In genomic region chr11:114011523-114011922, GRCm38 (mm10) we compare ENCODE assay signal across 21 mouse cellular contexts. TPM values are rescaled to one million over a fixed set of nuclear protein-coding genes. Genes with fewer than 3 reads are reported as not detected.
A peak's percentile ranks its signal among the peaks of the same experiment; 100 is the strongest.
DNase-seq lines count a peak whose midpoint lies in the region; ATAC-seq and TF ChIP-seq lines count a peak whose summit lies in the region.
"Had no signal": no experiment of that assay in that cellular context is flagged by ENCODE, and none has a peak within 500 bp of the region (broad histone marks: within the 10 kb centered on the region; RNA-seq: fewer than 3 reads in every experiment).

No protein-coding gene starts in this region.

- H3K27me3 ChIP-seq in heart, embryonic 13.5 days (replicated peaks) = peaks cover 14% of the 10 kb centered on the region
- H3K27me3 ChIP-seq in lung, embryonic 14.5 days (ENCODE audit: insufficient read depth, low read length) = peaks cover 4% of the 10 kb centered on the region; the same call in 1 of the 2 replicates
- peaks cover 27% of the 10 kb centered on the region for H3K27me3 ChIP-seq in midbrain, embryonic 12.5 days
- H3K27me3 ChIP-seq in midbrain, embryonic 11.5 days (ENCODE audit: control insufficient read depth, insufficient read depth, low read length) = no peaks in the 10 kb centered on the region; the same call in 1 of the 2 replicates
- H3K27me3 ChIP-seq in hindbrain, embryonic 13.5 days = peaks cover 6% of the 10 kb centered on the region; the same call in 1 of the 2 replicates

- no peak overlapping the region for H3K4me3 ChIP-seq in heart, embryonic 13.5 days
- H3K4me3 ChIP-seq in lung, embryonic 14.5 days (ENCODE audit: low read depth, low read length) = no peak overlapping the region
- H3K4me3 ChIP-seq in midbrain, embryonic 12.5 days = no peak overlapping the region
- no peak overlapping the region for H3K4me3 ChIP-seq in midbrain, embryonic 11.5 days (ENCODE audit: low read depth, low read length)
- no peak overlapping the region for H3K4me3 ChIP-seq in hindbrain, embryonic 13.5 days
- H3K4me3 ChIP-seq: heart, embryonic 15.5 days; limb, embryonic 15.5 days had no signal

- H3K27ac ChIP-seq in heart, embryonic 13.5 days (replicated peaks) = 0 out of 2 replicates have a peak overlapping the region, but pooled peaks have one; percentile 21
- H3K27ac ChIP-seq in lung, embryonic 14.5 days (ENCODE audit: low read depth) = no peak overlapping the region
- peak overlapping the region; percentile 56 for H3K27ac ChIP-seq in midbrain, embryonic 12.5 days (replicated peaks)
- no peak overlapping the region for H3K27ac ChIP-seq in midbrain, embryonic 11.5 days (ENCODE audit: low read depth, low read length)
- peak overlapping the region; percentile 63 for H3K27ac ChIP-seq in hindbrain, embryonic 13.5 days
- H3K27ac ChIP-seq: heart, embryonic 15.5 days; limb, embryonic 15.5 days had no signal

- intact Hi-C loops in heart, postnatal 14 days (cut with DNase I) = no loop called here

- no peak for TF ChIP-seq CTCF in lung, embryonic 14.5 days (IDR thresholded peaks at IDR 0.05; ENCODE audit: low read depth)

- H3K4me1 ChIP-seq in heart, embryonic 13.5 days = peaks cover 25% of the 10 kb centered on the region
- peaks cover 6% of the 10 kb centered on the region for H3K4me1 ChIP-seq in lung, embryonic 14.5 days (ENCODE audit: insufficient read depth)
- peaks cover 31% of the 10 kb centered on the region for H3K4me1 ChIP-seq in midbrain, embryonic 12.5 days
- H3K4me1 ChIP-seq in midbrain, embryonic 11.5 days (ENCODE audit: control insufficient read depth, insufficient read depth, low read length) = peaks cover 21% of the 10 kb centered on the region
- H3K4me1 ChIP-seq in hindbrain, embryonic 13.5 days (replicated peaks) = peaks cover 61% of the 10 kb centered on the region

- H3K9ac ChIP-seq in heart, embryonic 13.5 days = no peak overlapping the region
- no peak overlapping the region for H3K9ac ChIP-seq in lung, embryonic 14.5 days
- H3K9ac ChIP-seq in midbrain, embryonic 12.5 days (replicated peaks) = no peak overlapping the region
- H3K9ac ChIP-seq in midbrain, embryonic 11.5 days (ENCODE audit: low read length) = no peak overlapping the region
- 0 out of 2 replicates have a peak overlapping the region, but pooled peaks have one; percentile 14 for H3K9ac ChIP-seq in hindbrain, embryonic 13.5 days
- H3K9ac ChIP-seq: heart, embryonic 15.5 days; limb, embryonic 15.5 days had no signal

- H3K9me3 ChIP-seq in heart, embryonic 13.5 days = no peaks in the 10 kb centered on the region
- H3K9me3 ChIP-seq in lung, embryonic 14.5 days (ENCODE audit: low read depth, low read length) = no peaks in the 10 kb centered on the region
- no peaks in the 10 kb centered on the region for H3K9me3 ChIP-seq in midbrain, embryonic 12.5 days
- no peaks in the 10 kb centered on the region for H3K9me3 ChIP-seq in midbrain, embryonic 11.5 days (ENCODE audit: control insufficient read depth, low read length)
- H3K9me3 ChIP-seq in hindbrain, embryonic 13.5 days = no peaks in the 10 kb centered on the region
- H3K9me3 ChIP-seq: heart, embryonic 15.5 days; limb, embryonic 15.5 days had no signal

- WGBS in heart, embryonic 13.5 days = 52% methylated on average over 9 of the region's 9 CpGs
- WGBS in lung, embryonic 14.5 days = 27% methylated on average over 9 of the region's 9 CpGs
- WGBS in midbrain, embryonic 12.5 days = 63% methylated on average over 9 of the region's 9 CpGs
- WGBS in midbrain, embryonic 11.5 days = 67% methylated on average over 9 of the region's 9 CpGs
- 39% methylated on average over 9 of the region's 9 CpGs for WGBS in hindbrain, embryonic 13.5 days

- ATAC-seq in heart, embryonic 13.5 days (ENCODE audit: extremely low read depth, insufficient number of reproducible peaks, low FRiP score, low TSS enrichment) = no peak
- ATAC-seq in lung, embryonic 14.5 days (ENCODE audit: insufficient read depth) = peak; percentile 64
- 0 out of 2 replicates have a peak, but pooled peaks have one; percentile 5 for ATAC-seq in midbrain, embryonic 12.5 days (ENCODE audit: low FRiP score, low read depth)
- ATAC-seq in midbrain, embryonic 11.5 days (ENCODE audit: low FRiP score) = no peak
- no peak for ATAC-seq in hindbrain, embryonic 13.5 days (ENCODE audit: low FRiP score)
- ATAC-seq: forebrain, embryonic 16.5 days had no signal

- H3K4me2 ChIP-seq in heart, embryonic 13.5 days = no peak overlapping the region
- no peak overlapping the region for H3K4me2 ChIP-seq in lung, embryonic 14.5 days
- H3K4me2 ChIP-seq in midbrain, embryonic 12.5 days (replicated peaks) = no peak overlapping the region
- no peak overlapping the region for H3K4me2 ChIP-seq in midbrain, embryonic 11.5 days
- H3K4me2 ChIP-seq in hindbrain, embryonic 13.5 days = no peak overlapping the region
- H3K4me2 ChIP-seq: heart, embryonic 15.5 days; limb, embryonic 15.5 days had no signal

- DNase-seq in heart, postnatal 14 days = no peak
- peak; percentile 62 for DNase-seq in lung, embryonic 14.5 days
- no peak for DNase-seq in lung, postnatal 36 days
- no peak for DNase-seq in midbrain, embryonic 11.5 days (ENCODE audit: low spot score, missing footprints)
- no peak for DNase-seq in frontal cortex, postnatal 25 days (ENCODE audit: low spot score in 2 of 2)
- DNase-seq: adrenal gland, postnatal 25 days; cerebellum, adult 9-10 months; gastrocnemius, postnatal 25 days; heart, adult 18-20 months; heart, postnatal 4 days; kidney, adult 2 months; kidney, postnatal 14 days; left cerebral cortex, postnatal 4 days; thymus, adult 18-20 months; thymus, postnatal 4 days had no signal

- no peaks in the 10 kb centered on the region for H3K36me3 ChIP-seq in heart, embryonic 13.5 days
- no peaks in the 10 kb centered on the region for H3K36me3 ChIP-seq in lung, embryonic 14.5 days (ENCODE audit: insufficient read depth)
- H3K36me3 ChIP-seq in midbrain, embryonic 12.5 days = no peaks in the 10 kb centered on the region
- no peaks in the 10 kb centered on the region for H3K36me3 ChIP-seq in midbrain, embryonic 11.5 days (ENCODE audit: control insufficient read depth, insufficient read depth, low read length)
- H3K36me3 ChIP-seq in hindbrain, embryonic 13.5 days = no peaks in the 10 kb centered on the region
- H3K36me3 ChIP-seq: heart, embryonic 15.5 days; limb, embryonic 15.5 days had no signal

RNA-seq across cellular contexts. Expression of gene Sdk2, which starts 55.3 kb away (rescaled TPM):
- 1.9 and 2.5 TPM in 2 replicates for polyA plus RNA-seq in heart, embryonic 13.5 days (2015; fragmentation: Nextera tagmentation; extraction: Ambion mirVana)
- total RNA-seq in heart, postnatal 14 days (2021) = 1 to 10 TPM; 2.0 to 2.2 TPM
- polyA plus RNA-seq in lung, embryonic 14.5 days (2014; fragmentation: Nextera tagmentation; extraction: Ambion mirVana) = 3.5 and 4.4 TPM in 2 replicates
- polyA plus RNA-seq in midbrain, embryonic 12.5 days (2016; fragmentation: Nextera tagmentation; extraction: Ambion mirVana) = 7.1 and 7.2 TPM in 2 replicates
- polyA plus RNA-seq in midbrain, embryonic 11.5 days (2014; fragmentation: Nextera tagmentation; extraction: Ambion mirVana) = 2.6 and 3.0 TPM in 2 replicates
- 4.2 TPM in 2 replicates for polyA plus RNA-seq in hindbrain, embryonic 13.5 days (2015; fragmentation: Nextera tagmentation; extraction: Ambion mirVana)

Comparison
In these comparisons a context has a peak if more than half of its experiments do, and no peak if none do; other contexts are left out.
1. ATAC-seq: peak in lung, embryonic 14.5 days (single experiment) and midbrain, embryonic 12.5 days (single experiment); none in heart, embryonic 13.5 days (single experiment), midbrain, embryonic 11.5 days (single experiment) and hindbrain, embryonic 13.5 days (single experiment).
2. H3K27ac ChIP-seq: peak in heart, embryonic 13.5 days (single experiment), midbrain, embryonic 12.5 days (single experiment) and hindbrain, embryonic 13.5 days (single experiment); none in lung, embryonic 14.5 days (single experiment) and midbrain, embryonic 11.5 days (single experiment).